Mouse (Mus musculus) midbrain, embryonic 16.5 days (tissue): Measurements from ENCODE around the gene Tgif1. TPM values are rescaled to one million over a fixed set of nuclear protein-coding genes. Genes with fewer than 3 reads are reported as not detected.

Experiments used
- ATAC-seq: fragments of 200-750 bp; cut with Nextera tagmentation; 2 replicates; pipeline ENCODE4 v1.8.0; 2017; ENCODE audit warnings: moderate TSS enrichment
- H3K27ac ChIP-seq: fragments of 300-500 bp; sonication (generic); 2 replicates; pipeline ENCODE4 v1.5.1; 2014; ENCODE audit warnings: mild to moderate bottlenecking, low read length, mixed read lengths
- H3K27me3 ChIP-seq: fragments of 300-500 bp; sonication (generic); 2 replicates; pipeline ENCODE4 v1.6.1; 2014; ENCODE audit warnings: low read depth, low read length, mixed read lengths; ENCODE audit not compliant: control insufficient read depth, insufficient read depth
- H3K36me3 ChIP-seq: fragments of 300-500 bp; sonication (generic); 2 replicates; pipeline ENCODE4 v1.6.1; 2014; ENCODE audit warnings: mild to moderate bottlenecking, low read length, moderate library complexity, mixed read lengths; ENCODE audit not compliant: control insufficient read depth, insufficient read depth
- H3K4me1 ChIP-seq: fragments of 300-500 bp; sonication (generic); 2 replicates; pipeline ENCODE4 v1.6.1; 2014; ENCODE audit warnings: mild to moderate bottlenecking, low read length, mixed read lengths; ENCODE audit not compliant: control insufficient read depth, insufficient read depth
- H3K4me2 ChIP-seq: fragments of 300-500 bp; sonication (generic); 2 replicates; pipeline ENCODE4 v1.6.1; 2014; ENCODE audit warnings: mild to moderate bottlenecking, low read length, mixed read lengths
- H3K4me3 ChIP-seq: fragments of 300-500 bp; sonication (generic); 2 replicates; pipeline ENCODE4 v1.5.1; 2014; ENCODE audit warnings: low read depth, mild to moderate bottlenecking, low read length, moderate library complexity, mixed read lengths
- H3K9ac ChIP-seq: fragments of 300-500 bp; sonication (generic); 2 replicates; pipeline ENCODE4 v1.6.1; 2014; ENCODE audit warnings: low read depth, low read length, mixed read lengths
- H3K9me3 ChIP-seq: fragments of 300-500 bp; sonication (generic); replicated peaks from 2 replicates; pipeline ENCODE4 v1.6.1; 2014; ENCODE audit warnings: mild to moderate bottlenecking, low read length, mixed read lengths; ENCODE audit not compliant: control insufficient read depth, poor library complexity, severe bottlenecking
- whole genome bisulfite sequencing: fragments of 180-500 bp; shearing (Covaris S2); extraction: QIAGEN DNeasy Blood & Tissue Kit; methylation state at CpG from one replicate; pipeline ENCODE4 v1.1.7; 2014; 5-methylcytosine and 5-hydroxymethylcytosine counted together
- polyA plus RNA-seq: library from polyadenylated mRNA; unstranded; fragments of >200 nt; fragmentation: Nextera tagmentation; extraction: Ambion mirVana; gene quantifications from 2 replicates; pipeline ENCODE4 v1.2.1, GENCODE M21; 2015

Tgif1 gene
- polyA plus RNA-seq, 1 experiment from 2014 or later = 8.2 TPM

DNA sequence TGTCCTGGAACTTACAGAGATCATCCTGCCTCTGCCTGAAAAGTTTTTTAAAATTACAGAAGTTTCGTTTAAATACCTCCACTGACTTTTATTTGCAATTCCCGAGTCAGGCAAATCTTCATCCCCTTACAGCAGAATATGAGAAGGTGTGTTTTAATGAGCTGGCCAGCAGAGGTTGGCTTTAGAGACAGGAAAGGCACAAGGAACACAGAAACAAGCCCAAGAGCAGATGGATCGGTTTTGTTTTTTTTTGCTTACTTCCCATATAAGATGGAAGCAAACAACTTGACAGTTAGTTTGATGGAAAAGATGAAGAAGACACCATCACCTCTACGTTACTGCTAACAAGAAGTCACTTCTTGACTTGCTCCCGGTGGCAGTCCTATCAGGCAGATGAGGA is 18.3 kb upstream of the Tgif1 start:
- WGBS = 49% methylated on average over 5 of the region's 5 CpGs
- Histone ChIP-seq H3K4me1 (peaks cover 10% of the 10 kb centered on the region), H3K36me3 (no peaks in the 10 kb centered on the region), H3K27me3 (no peaks in the 10 kb centered on the region), H3K4me2 (no peak overlapping the region), H3K27ac (no peak overlapping the region), H3K9ac (no peak overlapping the region), H3K9me3 (no peaks in the 10 kb centered on the region), H3K4me3 (no peak overlapping the region)
- no peak for ATAC-seq

- ATAC-seq = no peak
- H3K27me3 ChIP-seq = no peaks in the 10 kb centered on the region
- no peaks in the 10 kb centered on the region for H3K36me3 ChIP-seq
- H3K27ac ChIP-seq = no peak overlapping the region
- no peak overlapping the region for H3K4me3 ChIP-seq
- H3K9ac ChIP-seq = no peak overlapping the region
- H3K4me1 ChIP-seq = peaks cover 10% of the 10 kb centered on the region
- 93% methylated on average over 4 of the region's 4 CpGs for WGBS
- H3K4me2 ChIP-seq = no peak overlapping the region
- H3K9me3 ChIP-seq = no peaks in the 10 kb centered on the region
Observed at GRCm38 (mm10) chr17:70870581-70870980, 17.2 kb upstream of the Tgif1 start.

DNA sequence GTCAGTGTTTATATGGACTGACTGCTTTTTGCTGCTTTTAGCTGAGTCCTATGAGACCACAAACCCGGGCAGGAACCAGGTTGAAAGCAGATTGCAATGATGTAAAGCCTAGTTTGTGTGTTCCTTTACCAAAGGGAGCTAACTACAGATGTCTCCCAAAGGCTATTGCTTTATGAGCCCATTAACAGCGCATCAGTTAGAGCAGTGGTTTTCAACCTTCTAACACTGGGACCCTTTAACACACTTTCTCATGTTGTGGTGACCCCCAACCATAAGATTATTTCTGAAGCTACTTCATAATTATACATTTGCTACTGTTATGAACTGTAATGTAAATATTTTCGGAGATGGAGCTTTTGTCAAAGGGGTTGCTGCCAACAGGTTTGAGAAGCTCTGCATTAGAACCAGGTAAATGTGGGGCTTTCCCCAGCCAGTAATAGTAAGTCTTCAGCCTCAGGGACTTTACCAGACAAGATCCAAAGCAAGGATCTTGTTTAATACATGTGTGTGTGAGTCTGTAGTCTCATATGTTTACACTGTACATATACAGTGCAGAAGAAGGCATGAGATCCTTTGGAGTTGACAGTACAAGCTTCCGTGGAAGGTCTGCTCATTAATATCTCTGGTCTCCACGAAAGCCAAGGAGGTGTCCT is 15.4 kb upstream of the Tgif1 start:
- no peaks in the 10 kb centered on the region for H3K27me3 ChIP-seq
- H3K4me2 ChIP-seq = no peak overlapping the region
- H3K9ac ChIP-seq = no peak overlapping the region
- no peaks in the 10 kb centered on the region for H3K36me3 ChIP-seq
- ATAC-seq = no peak
- no peak overlapping the region for H3K27ac ChIP-seq
- no peak overlapping the region for H3K4me3 ChIP-seq
- 94% methylated on average over 5 of the region's 5 CpGs for WGBS
- peaks cover 10% of the 10 kb centered on the region for H3K4me1 ChIP-seq
- H3K9me3 ChIP-seq = no peaks in the 10 kb centered on the region

DNA sequence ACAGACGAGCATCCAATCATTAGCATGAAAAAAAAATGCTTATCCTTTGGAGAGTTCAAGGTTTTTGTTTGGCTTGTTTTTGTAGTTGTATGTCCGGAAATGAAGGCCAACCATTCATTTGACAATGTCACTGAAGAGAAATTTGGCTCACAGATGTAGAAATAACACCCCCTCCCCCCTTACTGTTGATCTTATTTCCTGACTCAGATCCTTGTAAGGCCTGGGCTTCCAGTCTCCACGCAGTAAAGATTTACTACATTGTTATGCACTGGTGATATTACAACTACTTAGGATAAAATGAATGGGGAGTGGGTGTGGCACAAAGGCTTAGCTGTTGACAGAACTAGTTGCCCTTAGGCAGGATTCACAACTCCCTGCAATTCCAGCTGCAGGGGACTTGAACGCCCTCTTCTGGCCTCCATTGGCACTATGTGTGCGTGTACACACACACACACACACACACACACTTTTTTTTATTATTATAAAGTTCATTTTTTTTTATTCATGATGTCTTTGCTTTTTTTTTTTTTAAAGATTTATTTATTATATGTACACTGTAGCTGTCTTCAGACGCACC is 13.3 kb upstream of the Tgif1 start:
- Histone ChIP-seq H3K27ac (no peak overlapping the region), H3K4me3 (no peak overlapping the region), H3K9me3 (no peaks in the 10 kb centered on the region), H3K27me3 (no peaks in the 10 kb centered on the region), H3K4me2 (no peak overlapping the region), H3K9ac (no peak overlapping the region), H3K4me1 (no peaks in the 10 kb centered on the region), H3K36me3 (no peaks in the 10 kb centered on the region)
- ATAC-seq = no peak
- WGBS = 89% methylated on average over 6 of the region's 6 CpGs

- ATAC-seq = no peak
- Histone ChIP-seq H3K4me3 (no peak overlapping the region), H3K27me3 (no peaks in the 10 kb centered on the region), H3K27ac (no peak overlapping the region), H3K9ac (no peak overlapping the region), H3K9me3 (no peaks in the 10 kb centered on the region), H3K36me3 (no peaks in the 10 kb centered on the region), H3K4me2 (no peak overlapping the region), H3K4me1 (no peaks in the 10 kb centered on the region)
- WGBS = 90% methylated on average over 5 of the region's 5 CpGs
Observed at GRCm38 (mm10) chr17:70866029-70866428, 12.7 kb upstream of the Tgif1 start.

- no peak for ATAC-seq
- H3K4me1 ChIP-seq = no peaks in the 10 kb centered on the region
- H3K36me3 ChIP-seq = no peaks in the 10 kb centered on the region
- H3K9me3 ChIP-seq = no peaks in the 10 kb centered on the region
- no peak overlapping the region for H3K27ac ChIP-seq
- H3K4me3 ChIP-seq = no peak overlapping the region
- H3K4me2 ChIP-seq = no peak overlapping the region
- no peak overlapping the region for H3K9ac ChIP-seq
- no peaks in the 10 kb centered on the region for H3K27me3 ChIP-seq
- WGBS = 83% methylated on average over 10 of the region's 10 CpGs
Observed at GRCm38 (mm10) chr17:70865060-70865604, 11.8 kb upstream of the Tgif1 start.

DNA sequence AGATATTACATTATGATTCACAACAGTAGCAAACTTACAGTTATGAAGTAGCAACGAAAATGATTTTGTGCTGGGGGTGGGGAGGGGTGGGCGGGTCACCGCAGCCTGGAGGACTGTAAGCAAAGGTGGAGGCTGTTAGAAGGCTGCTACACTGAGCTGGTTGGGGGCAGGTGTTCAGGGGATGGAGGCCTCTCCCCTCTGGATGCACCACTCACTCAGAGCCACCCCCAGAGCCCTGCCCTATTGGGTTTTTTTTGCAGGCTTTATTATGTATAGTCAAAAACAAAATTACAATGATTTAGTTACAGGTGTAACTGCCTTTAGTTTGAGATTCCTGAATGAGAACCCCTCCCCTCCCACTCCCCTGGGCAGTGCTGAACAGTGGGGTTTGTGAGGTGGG is 11.3 kb upstream of the Tgif1 start:
- Histone ChIP-seq H3K4me1 (no peaks in the 10 kb centered on the region), H3K4me3 (no peak overlapping the region), H3K4me2 (no peak overlapping the region), H3K27me3 (no peaks in the 10 kb centered on the region), H3K36me3 (no peaks in the 10 kb centered on the region), H3K9ac (no peak overlapping the region), H3K27ac (no peak overlapping the region), H3K9me3 (no peaks in the 10 kb centered on the region)
- WGBS = 87% methylated on average over 3 of the region's 3 CpGs
- no peak for ATAC-seq

DNA sequence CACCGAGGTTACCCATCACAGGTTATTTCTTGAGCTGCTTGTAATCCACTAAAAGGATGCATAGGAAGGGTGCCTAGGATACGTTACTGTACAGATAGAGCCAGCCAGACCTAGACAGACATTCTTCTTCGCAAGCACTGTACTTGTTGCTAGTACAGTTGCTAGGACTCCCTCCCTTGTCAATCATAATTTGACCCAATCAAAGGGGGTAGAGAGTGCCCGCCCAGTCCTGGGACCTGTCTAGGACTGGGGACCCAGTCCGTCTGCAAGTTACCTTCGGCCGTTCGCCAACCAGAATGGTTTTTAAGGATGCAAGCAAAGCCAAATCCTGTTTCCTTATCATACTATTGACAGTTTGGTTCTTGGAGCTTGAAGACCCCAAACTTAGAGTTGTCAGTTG is 10.8 kb upstream of the Tgif1 start:
- Histone ChIP-seq H3K27me3 (no peaks in the 10 kb centered on the region), H3K4me3 (no peak overlapping the region), H3K36me3 (no peaks in the 10 kb centered on the region), H3K9ac (no peak overlapping the region), H3K4me2 (no peak overlapping the region), H3K9me3 (no peaks in the 10 kb centered on the region), H3K27ac (no peak overlapping the region), H3K4me1 (no peaks in the 10 kb centered on the region)
- WGBS = 95% methylated on average over 8 of the region's 8 CpGs
- ATAC-seq = no peak

- Histone ChIP-seq H3K9ac (no peak overlapping the region), H3K36me3 (no peaks in the 10 kb centered on the region), H3K27ac (no peak overlapping the region), H3K27me3 (no peaks in the 10 kb centered on the region; the same call in 1 of the 2 replicates), H3K4me3 (no peak overlapping the region), H3K4me2 (no peak overlapping the region), H3K9me3 (no peaks in the 10 kb centered on the region), H3K4me1 (no peaks in the 10 kb centered on the region)
- WGBS = 85% methylated on average over 4 of the region's 4 CpGs
- ATAC-seq = no peak
Observed at GRCm38 (mm10) chr17:70858814-70859213, 5.5 kb upstream of the Tgif1 start.
